Mouse (Mus musculus) CH12.LX (cell line): ENCODE data around the gene Ap1g1. TPM values are rescaled to one million over a fixed set of nuclear protein-coding genes. Genes with fewer than 3 reads are reported as not detected.

Source experiments
- DNase-seq: peaks from one replicate; pipeline ENCODE4 v3.0.0-alpha.2; 2013; ENCODE audit errors: extremely low read depth
- H3K27ac ChIP-seq: 2 replicates; pipeline ENCODE4 v1.5.1; 2012; ENCODE audit warnings: low read depth, mild to moderate bottlenecking, control low read depth, moderate library complexity; ENCODE audit not compliant: insufficient read depth
- H3K27me3 ChIP-seq: replicated peaks from 2 replicates; pipeline ENCODE3; 2012; ENCODE audit warnings: inconsistent platforms
- H3K36me3 ChIP-seq, 2 experiments: replicated peaks in 1 of 2; 2 replicates each; pipeline versions ENCODE3 to v1.6.1; 2012; ENCODE audit warnings: inconsistent platforms in 1 of 2, low read length in 1 of 2, mild to moderate bottlenecking in 1 of 2, mixed read lengths in 1 of 2, moderate library complexity in 1 of 2; ENCODE audit not compliant: control insufficient read depth in 1 of 2, insufficient read depth in 1 of 2
- H3K4me1 ChIP-seq, 2 experiments: 2 replicates each; pipeline ENCODE4 v1.6.1; 2012; ENCODE audit warnings: inconsistent platforms in 1 of 2, moderate library complexity in 1 of 2; ENCODE audit not compliant: insufficient read depth in 2 of 2, control insufficient read depth in 1 of 2
- H3K4me2 ChIP-seq: 2 replicates; pipeline ENCODE4 v1.6.1; 2012; ENCODE audit warnings: low read depth, mild to moderate bottlenecking, control low read depth; ENCODE audit not compliant: poor library complexity, insufficient read depth, severe bottlenecking
- H3K4me3 ChIP-seq, 3 experiments: fragments of 150-350 bp in 1 of 3; sonication (generic) in 1 of 3; replicated peaks in 1 of 3; 2 replicates each; pipeline versions ENCODE3 to v1.5.1; 2011 to 2012; ENCODE audit warnings: low read depth in 2 of 3, low read length in 2 of 3, mild to moderate bottlenecking in 2 of 3, moderate library complexity in 2 of 3, control low read depth in 1 of 3, improper control_type of control experiment in 1 of 3, inconsistent platforms in 1 of 3, mixed read lengths in 1 of 3; ENCODE audit not compliant: poor library complexity in 1 of 3
- H3K79me2 ChIP-seq: replicated peaks from 2 replicates; pipeline ENCODE4 v1.6.1; 2012; ENCODE audit warnings: mild to moderate bottlenecking, moderate library complexity; ENCODE audit not compliant: control insufficient read depth, poor library complexity, insufficient read depth, severe bottlenecking; ENCODE audit errors: extremely low read depth
- H3K9ac ChIP-seq: 2 replicates; pipeline ENCODE4 v1.6.1; 2012; ENCODE audit warnings: low read depth, mild to moderate bottlenecking, control low read depth, moderate library complexity; ENCODE audit not compliant: insufficient read depth
- H3K9me3 ChIP-seq: replicated peaks from 2 replicates; pipeline ENCODE3; 2012; ENCODE audit warnings: low read length, inconsistent platforms, mixed read lengths
- BHLHE40 ChIP-seq: IDR thresholded peaks from 2 replicates; pipeline ENCODE4 v1.6.1; 2011; ENCODE audit warnings: mild to moderate bottlenecking, low read depth, low read length, improper control_type of control experiment
- CHD1 ChIP-seq: IDR thresholded peaks from 2 replicates; pipeline ENCODE4 v1.6.1; 2012; ENCODE audit warnings: low read depth, low read length, improper control_type of control experiment, inconsistent platforms
- CHD2 ChIP-seq: IDR thresholded peaks from 2 replicates; pipeline ENCODE4 v1.6.1; 2011; ENCODE audit warnings: low read length, improper control_type of control experiment
- CTCF ChIP-seq, 2 experiments: IDR thresholded peaks in 1 of 2; conservative IDR thresholded peaks in 1 of 2; 2 replicates each; pipeline ENCODE4 v1.5.1; 2011 to 2012; ENCODE audit warnings: low read depth in 2 of 2, low read length in 2 of 2, improper control_type of control experiment in 1 of 2, inconsistent platforms in 1 of 2, mild to moderate bottlenecking in 1 of 2, moderate library complexity in 1 of 2
- E2F4 ChIP-seq: IDR thresholded peaks from 2 replicates; pipeline ENCODE4 v1.6.1; 2011; ENCODE audit warnings: low read depth, low read length, improper control_type of control experiment; ENCODE audit not compliant: insufficient replicate concordance
- ELF1 ChIP-seq: IDR thresholded peaks from 2 replicates; pipeline ENCODE4 v1.6.1; 2014; ENCODE audit warnings: low read depth, mild to moderate bottlenecking, inconsistent platforms, low read length, improper control_type of control experiment
- GABPA ChIP-seq: IDR thresholded peaks from 2 replicates; pipeline ENCODE4 v1.6.1; 2012; ENCODE audit warnings: low read depth, low read length, improper control_type of control experiment, inconsistent platforms; ENCODE audit not compliant: insufficient replicate concordance
- HCFC1 ChIP-seq: IDR thresholded peaks from 2 replicates; pipeline ENCODE4 v1.6.1; 2012; ENCODE audit warnings: low read depth, mild to moderate bottlenecking, inconsistent platforms, low read length, improper control_type of control experiment
- IRF4 ChIP-seq: IDR thresholded peaks from 2 replicates; pipeline ENCODE4 v1.6.1; 2014; ENCODE audit warnings: low read depth, mild to moderate bottlenecking, inconsistent platforms, low read length, improper control_type of control experiment
- KAT2A ChIP-seq: IDR thresholded peaks from 2 replicates; pipeline ENCODE4 v1.6.1; 2012; ENCODE audit warnings: low read length, improper control_type of control experiment, inconsistent platforms; ENCODE audit not compliant: insufficient replicate concordance
- MAFK ChIP-seq: IDR thresholded peaks from 2 replicates; pipeline ENCODE4 v1.6.1; 2011; ENCODE audit warnings: low read length, improper control_type of control experiment; ENCODE audit not compliant: insufficient replicate concordance
- MAX ChIP-seq: IDR thresholded peaks from 2 replicates; pipeline ENCODE4 v1.6.1; 2011; ENCODE audit warnings: low read length, improper control_type of control experiment
- MAZ ChIP-seq: IDR thresholded peaks from 2 replicates; pipeline ENCODE4 v1.6.1; 2012; ENCODE audit warnings: low read depth, mild to moderate bottlenecking, inconsistent platforms, low read length, improper control_type of control experiment, moderate library complexity
- MXI1 ChIP-seq: IDR thresholded peaks from 2 replicates; pipeline ENCODE4 v1.6.1; 2011; ENCODE audit warnings: mild to moderate bottlenecking, low read depth, low read length, improper control_type of control experiment
- MYC ChIP-seq: IDR thresholded peaks from 2 replicates; pipeline ENCODE4 v1.6.1; 2011; ENCODE audit warnings: low read depth, mild to moderate bottlenecking, improper control_type of control experiment, low read length
- NELFE ChIP-seq: IDR thresholded peaks from 2 replicates; pipeline ENCODE4 v1.6.1; 2011; ENCODE audit warnings: low read depth, low read length, improper control_type of control experiment
- NRF1 ChIP-seq: IDR thresholded peaks from 2 replicates; pipeline ENCODE4 v1.6.1; 2014; ENCODE audit warnings: low read depth, mild to moderate bottlenecking, inconsistent platforms, low read length, improper control_type of control experiment, moderate library complexity
- PAX5 ChIP-seq: IDR thresholded peaks from 2 replicates; pipeline ENCODE4 v1.6.1; 2012; ENCODE audit warnings: low read length, inconsistent platforms, mixed read lengths
- POLR2AphosphoS2 ChIP-seq: IDR thresholded peaks from 2 replicates; pipeline ENCODE4 v1.6.1; 2011; ENCODE audit warnings: low read depth, low read length, improper control_type of control experiment
- RAD21 ChIP-seq: IDR thresholded peaks from 2 replicates; pipeline ENCODE4 v1.6.1; 2011; ENCODE audit warnings: low read depth, mild to moderate bottlenecking, low read length, improper control_type of control experiment, moderate library complexity
- RCOR1 ChIP-seq: conservative IDR thresholded peaks from 2 replicates; pipeline ENCODE4 v1.6.1; 2012; ENCODE audit warnings: low read depth, mild to moderate bottlenecking, inconsistent platforms, low read length, improper control_type of control experiment
- SMC3 ChIP-seq: IDR thresholded peaks from 2 replicates; pipeline ENCODE4 v1.6.1; 2011; ENCODE audit warnings: low read depth, low read length, improper control_type of control experiment
- TBP ChIP-seq: conservative IDR thresholded peaks from 2 replicates; pipeline ENCODE4 v1.6.1; 2011; ENCODE audit warnings: low read depth, low read length, improper control_type of control experiment
- USF1 ChIP-seq: IDR thresholded peaks from 2 replicates; pipeline ENCODE4 v1.6.1; 2014; ENCODE audit warnings: low read depth, mild to moderate bottlenecking, inconsistent platforms, low read length, improper control_type of control experiment
- ZKSCAN1 ChIP-seq: IDR thresholded peaks from 2 replicates; pipeline ENCODE4 v1.6.1; 2012; ENCODE audit warnings: low read depth, inconsistent platforms, low read length, improper control_type of control experiment, borderline replicate concordance
- ZNF384 ChIP-seq: IDR thresholded peaks from 2 replicates; pipeline ENCODE4 v1.6.1; 2012; ENCODE audit warnings: low read depth, low read length, improper control_type of control experiment, inconsistent platforms
- dilution Hi-C: fragments of 300-500 bp; cut with MboI; formaldehyde crosslinking; loops from 2 replicates; pipeline ENCODE4 v1.14.3; 2020; ENCODE audit warnings: low sequenced_read_pairs; ENCODE audit not compliant: extremely low pct_unique_long_range_greater_than_20kb, extremely low pct_ligation_motif_present
- in situ Hi-C: fragments of 300-500 bp; cut with MboI; formaldehyde crosslinking; loops from 3 replicates; pipeline ENCODE4 v1.14.3; 2019; ENCODE audit warnings: low sequenced_read_pairs, low pct_ligation_motif_present, low pct_unique_long_range_greater_than_20kb, mixed read lengths
- polyA plus RNA-seq: library from polyadenylated mRNA; unstranded; fragments of >175 nt; gene quantifications from 2 replicates; pipeline ENCODE4 v1.2.1, GENCODE M21; 2012; ENCODE audit warnings: low read depth; ENCODE audit not compliant: insufficient read length
- total RNA-seq, 2 experiments: library from RNA; depleted of rRNA; stranded (reverse); fragments of 300-350 nt in 1 of 2; fragments of >200 nt in 1 of 2; gene quantifications; 2 replicates each; pipeline ENCODE4 v1.2.3; 2012 to 2014

Ap1g1 gene
- total and polyA plus RNA-seq, 3 experiments, result 29.5 to 60.4 (median 40.8) TPM

DNA sequence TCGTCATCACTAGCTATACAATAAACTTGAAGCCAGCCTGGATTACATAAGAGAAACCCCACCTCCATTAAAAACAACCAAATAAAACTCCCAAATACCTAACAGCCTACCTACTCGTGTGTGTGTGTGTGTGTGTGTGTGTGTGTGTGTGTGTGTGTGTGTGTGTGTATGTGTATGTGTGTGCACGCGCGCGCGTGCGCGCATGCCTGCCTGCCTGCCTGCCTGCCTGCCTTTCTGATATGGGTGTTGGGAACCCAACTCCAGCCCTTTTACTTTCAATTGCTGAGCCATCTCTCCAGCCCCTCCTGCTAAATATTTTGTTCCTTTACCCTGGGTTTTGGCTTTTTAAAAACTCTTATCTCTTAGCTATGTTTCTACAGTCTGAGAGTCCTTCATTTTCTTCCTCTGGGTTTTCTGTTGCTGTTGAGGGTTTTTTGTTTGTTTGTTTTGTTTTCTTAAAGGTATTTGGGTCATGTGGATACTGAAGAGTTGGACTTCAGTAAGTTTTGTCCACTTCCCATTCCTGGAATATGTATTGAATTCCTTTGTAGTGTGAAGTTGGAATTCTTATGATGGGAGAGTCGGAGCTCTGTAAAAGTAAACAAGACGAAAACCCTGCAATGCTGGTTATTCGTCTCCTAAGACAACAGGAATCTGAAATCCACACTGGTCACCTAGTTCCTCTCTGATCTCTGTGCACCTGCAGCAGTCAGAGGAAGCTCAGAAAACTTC lies 30.7 kb upstream of the Ap1g1 start (continued):
- TF ChIP-seq CHD2 (no peak), PAX5 (no peak), KAT2A (no peak), MAZ (no peak), SMC3 (no peak), HCFC1 (no peak), MAX (no peak), CTCF (conservative IDR thresholded peaks at IDR 0.05 in 1 of 2, IDR thresholded peaks at IDR 0.05 in 1 of 2; ENCODE audit: low read depth in 2 of 2, low read length in 2 of 2) (no peak), ZNF384 (no peak)

- DNase-seq, result no peak
- TF ChIP-seq ZNF384 (no peak), HCFC1 (no peak)
- H3K4me1 ChIP-seq, result peaks cover 6 to 33% of the 10 kb centered on the region in 2 experiments
- H3K27me3 ChIP-seq, result no peaks in the 10 kb centered on the region
- in situ Hi-C loops (no loop called here), dilution Hi-C loops (no loop called here)
- H3K4me3 ChIP-seq, result peak overlapping the region; percentile 27 to 52 (median 39)
- H3K4me2 ChIP-seq, result peak overlapping the region; percentile 88
- peaks cover 2% of the 10 kb centered on the region for H3K9me3 ChIP-seq
- peaks cover 3 to 7% of the 10 kb centered on the region in 2 experiments for H3K36me3 ChIP-seq
- peak overlapping the region; percentile 50 for H3K9ac ChIP-seq
- peak overlapping the region; percentile 70 for H3K27ac ChIP-seq
- no peaks in the 10 kb centered on the region; the same call in 1 of the 2 replicates for H3K79me2 ChIP-seq
These were observed 28.1 kb upstream of the Ap1g1 start for GRCm38 (mm10) chr8:109750274-109750673.

DNA sequence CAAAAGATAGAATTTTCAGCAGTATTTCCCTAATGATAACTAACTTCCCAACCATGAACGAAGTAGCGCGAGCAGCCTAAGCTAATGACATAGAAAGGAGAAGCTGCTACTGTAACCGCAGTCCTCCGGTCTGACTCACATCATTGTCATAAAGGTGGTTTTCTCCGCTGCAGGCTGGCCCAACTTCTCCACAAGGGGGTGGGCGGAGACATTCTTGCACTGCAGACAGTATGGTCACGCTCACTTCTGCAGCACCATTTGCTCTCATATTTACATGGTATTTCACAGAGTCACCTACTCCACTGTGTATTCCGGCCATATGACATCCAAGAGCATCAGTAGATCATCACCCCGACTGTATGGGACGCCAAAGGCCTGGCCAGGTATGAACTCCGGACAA lies 27.7 kb upstream of the Ap1g1 start:
- Histone ChIP-seq H3K27me3 (no peaks in the 10 kb centered on the region), H3K79me2 (no peaks in the 10 kb centered on the region; the same call in 1 of the 2 replicates), H3K4me2 (peak overlapping the region; percentile 95), H3K36me3 (peaks cover 3 to 7% of the 10 kb centered on the region in 2 experiments), H3K4me1 (peaks cover 6 to 33% of the 10 kb centered on the region in 2 experiments), H3K9ac (peak overlapping the region; percentile 50; the same call in 1 of the 2 replicates), H3K4me3 (peak overlapping the region; percentile 43 to 54 (median 46)), H3K9me3 (peaks cover 2% of the 10 kb centered on the region), H3K27ac (peak overlapping the region; percentile 70; the same call in 1 of the 2 replicates)
- dilution Hi-C loops, result no loop called here
- peak; percentile 96 for DNase-seq
- in situ Hi-C loops, result no loop called here
- TF ChIP-seq RAD21, result peak; percentile 51
- no peak for TF ChIP-seq GABPA
- TF ChIP-seq MAZ, result peak; percentile 56; the same call in 1 of the 2 replicates
- TF ChIP-seq RCOR1, result peak; percentile 50; the same call in 1 of the 2 replicates
- TF ChIP-seq CTCF (conservative IDR thresholded peaks at IDR 0.05 in 1 of 2, IDR thresholded peaks at IDR 0.05 in 1 of 2; ENCODE audit: low read depth in 2 of 2, low read length in 2 of 2), result peak in 1 of 2 experiments; percentile 61; a peak in 2 of 4 replicates
- TF ChIP-seq USF1, result no peak
- no peak for TF ChIP-seq POLR2AphosphoS2
- 0 out of 2 replicates have a peak, but pooled peaks have one; percentile 29 for TF ChIP-seq TBP
- TF ChIP-seq MXI1, result peak; percentile 85
- no peak for TF ChIP-seq KAT2A
- TF ChIP-seq BHLHE40, result peak; percentile 75
- TF ChIP-seq NELFE, result no peak
- TF ChIP-seq SMC3, result peak; percentile 62
- no peak for TF ChIP-seq MAFK
- TF ChIP-seq ELF1, result peak; percentile 38; the same call in 1 of the 2 replicates
- TF ChIP-seq MYC, result 0 out of 2 replicates have a peak, but pooled peaks have one; percentile 72
- no peak for TF ChIP-seq CHD1
- TF ChIP-seq NRF1, result no peak
- 0 out of 2 replicates have a peak, but pooled peaks have one; percentile 23 for TF ChIP-seq ZNF384
- TF ChIP-seq PAX5, result no peak
- no peak for TF ChIP-seq E2F4
- TF ChIP-seq IRF4, result peak; percentile 93
- peak; percentile 39; the same call in 1 of the 2 replicates for TF ChIP-seq CHD2
- TF ChIP-seq ZKSCAN1, result no peak
